Comparison of ENCODE assay signal across 19 mouse cellular contexts in the genomic region with DNA sequence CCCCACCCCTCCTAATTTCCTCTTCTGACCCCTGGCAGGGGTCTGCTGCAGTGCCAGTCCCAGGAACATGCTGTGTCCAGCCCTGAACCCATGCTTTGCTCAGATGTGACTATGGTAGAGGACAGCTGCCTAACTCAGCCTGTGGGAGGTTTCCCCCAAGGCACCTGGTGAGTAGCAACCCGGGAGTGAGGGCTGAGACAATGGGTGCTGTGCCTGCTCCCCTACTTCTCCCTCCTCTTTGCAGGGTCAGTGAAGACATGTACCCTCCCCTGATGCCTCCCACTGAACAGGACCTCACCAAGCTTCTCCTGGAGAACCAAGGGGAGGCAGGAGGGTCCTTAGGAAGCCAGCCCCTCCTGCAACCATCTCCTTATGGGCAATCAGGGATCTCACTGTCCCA. TPM values are rescaled to one million over a fixed set of nuclear protein-coding genes. Genes with fewer than 3 reads are reported as not detected.
"Had no signal": no experiment of that assay in that cellular context is flagged by ENCODE, and none has a peak within 500 bp of the region (broad histone marks: within the 10 kb centered on the region; RNA-seq: fewer than 3 reads in every experiment).

No protein-coding gene starts in this region.

- H3K4me3 ChIP-seq: layer of hippocampus, adult 2 months; left cerebral cortex, adult 2 months; limb, embryonic 15.5 days; midbrain, embryonic 12.5 days; midbrain, embryonic 15.5 days had no signal

- DNase-seq: kidney, adult 2 months; kidney, postnatal 25 days; layer of hippocampus, adult 9-11 months; layer of hippocampus, postnatal 36 days; liver, postnatal 0 days; lung, embryonic 14.5 days; right cerebral cortex, postnatal 25 days; thymus, adult 18-20 months; thymus, postnatal 4 days had no signal

- H3K27ac ChIP-seq: kidney, postnatal 0 days; layer of hippocampus, adult 2 months; left cerebral cortex, adult 2 months; limb, embryonic 15.5 days; liver, embryonic 14.5 days; macrophage; midbrain, embryonic 12.5 days; midbrain, embryonic 15.5 days had no signal

- H3K4me2 ChIP-seq: limb, embryonic 15.5 days; liver, embryonic 11.5 days; lung, embryonic 14.5 days; midbrain, embryonic 12.5 days; midbrain, embryonic 15.5 days had no signal

- H3K36me3 ChIP-seq: midbrain, embryonic 12.5 days; midbrain, embryonic 15.5 days had no signal

- H3K27me3 ChIP-seq: limb, embryonic 15.5 days had no signal

- H3K9ac ChIP-seq: limb, embryonic 15.5 days; liver, embryonic 14.5 days; liver, postnatal 0 days; lung, embryonic 14.5 days; midbrain, embryonic 12.5 days; midbrain, embryonic 15.5 days had no signal

- ATAC-seq: liver, postnatal 0 days; lung, postnatal 0 days; midbrain, embryonic 15.5 days had no signal

- H3K9me3 ChIP-seq: limb, embryonic 15.5 days; midbrain, embryonic 12.5 days; midbrain, embryonic 15.5 days had no signal

RNA-seq across cellular contexts. Expression of a gene that starts 45.4 kb away (rescaled TPM):
- polyA plus RNA-seq: liver, embryonic 11.5 days; macrophage had no signal
